Mouse (Mus musculus) 416B (cell line): ENCODE measurements around the gene Ltbp2.

Source experiments
- DNase-seq: peaks from one replicate; pipeline ENCODE4 v3.0.0; 2011; ENCODE audit warnings: low read depth

The Ltbp2 gene

GRCm38 (mm10) chr12:84839965-84840364, 36.4 kb downstream of the Ltbp2 start:
- DNase-seq, result no peak

GRCm38 (mm10) chr12:84835626-84836025, 40.7 kb downstream of the Ltbp2 start:
- DNase-seq, result no peak

- DNase-seq, result no peak
Measured at GRCm38 (mm10) chr12:84834773-84835172, 41.6 kb downstream of the Ltbp2 start.

- no peak for DNase-seq
Measured at GRCm38 (mm10) chr12:84831648-84832047, 44.7 kb downstream of the Ltbp2 start.

- DNase-seq, result no peak
Measured at GRCm38 (mm10) chr12:84831141-84831540, 45.2 kb downstream of the Ltbp2 start.

- no peak for DNase-seq
Measured at GRCm38 (mm10) chr12:84830438-84830837, 45.9 kb downstream of the Ltbp2 start.

- DNase-seq, result no peak
Measured at GRCm38 (mm10) chr12:84829913-84830312, 46.4 kb downstream of the Ltbp2 start.

GRCm38 (mm10) chr12:84829109-84829724, 47.1 kb downstream of the Ltbp2 start:
- DNase-seq, result no peak

- DNase-seq, result no peak
Measured at GRCm38 (mm10) chr12:84827384-84827933, 48.9 kb downstream of the Ltbp2 start.

GRCm38 (mm10) chr12:84824203-84824602, 52.1 kb downstream of the Ltbp2 start:
- no peak for DNase-seq

- DNase-seq, result no peak
Measured at GRCm38 (mm10) chr12:84823601-84824000, 52.7 kb downstream of the Ltbp2 start.

- DNase-seq, result peak; percentile 63
Measured at GRCm38 (mm10) chr12:84819236-84820168, 56.8 kb downstream of the Ltbp2 start.

GRCm38 (mm10) chr12:84818496-84818895, 57.8 kb downstream of the Ltbp2 start:
- peak; percentile 76 for DNase-seq

- DNase-seq, result no peak
Measured at GRCm38 (mm10) chr12:84814663-84815325, 61.5 kb downstream of the Ltbp2 start.

- DNase-seq, result peak; percentile 65
Measured at GRCm38 (mm10) chr12:84813773-84814172, 62.6 kb downstream of the Ltbp2 start.

- peak; percentile 65 for DNase-seq
Measured at GRCm38 (mm10) chr12:84812004-84812403, 64.3 kb downstream of the Ltbp2 start.

- no peak for DNase-seq
Measured at GRCm38 (mm10) chr12:84811510-84811909, 64.8 kb downstream of the Ltbp2 start.

GRCm38 (mm10) chr12:84810810-84811209, 65.5 kb downstream of the Ltbp2 start:
- no peak for DNase-seq

GRCm38 (mm10) chr12:84809033-84809432, 67.3 kb downstream of the Ltbp2 start:
- no peak for DNase-seq

- no peak for DNase-seq
Measured at GRCm38 (mm10) chr12:84807351-84807750, 69.0 kb downstream of the Ltbp2 start.

- no peak for DNase-seq
Measured at GRCm38 (mm10) chr12:84806726-84807125, 69.6 kb downstream of the Ltbp2 start.

GRCm38 (mm10) chr12:84806010-84806409, 70.3 kb downstream of the Ltbp2 start:
- no peak for DNase-seq
